Mouse (Mus musculus) adrenal gland (tissue): Measurements from ENCODE around the gene Smc6.

ENCODE experiments used
- microRNA-seq, 2 experiments: library from miRNA; unstranded; fragments of <30 nt; microRNA quantifications; one replicate each; pipeline ENCODE4; 2019

The Smc6 gene

Small RNA genes within 50 kb of the gene (microRNA-seq; reads per million reads assigned to microRNA genes)
- 0 reads per million in 2 experiments for gene Mir7675
